Mouse (Mus musculus) monocyte, adult 5-6 weeks (primary cell): ENCODE data around the gene Nipal3. TPM values are rescaled to one million over a fixed set of nuclear protein-coding genes. Genes with fewer than 3 reads are reported as not detected.
A peak's percentile ranks its signal among the peaks of the same experiment; 100 is the strongest.

Experiments used
- ATAC-seq: fragments of 153-309, 156-312 bp; replicated peaks from 2 replicates; pipeline ENCODE4 v1.8.0; 2017; ENCODE audit warnings: mild to moderate bottlenecking; ENCODE audit not compliant: low TSS enrichment, insufficient number of reproducible peaks, severe bottlenecking, poor library complexity, low FRiP score
- total RNA-seq: library from RNA; stranded (forward); fragments of 200-1000, 200-491, 200-594 nt; gene quantifications from 3 replicates; pipeline ENCODE4 v1.2.3, GENCODE M21; 2017

The Nipal3 gene
- 16.7 to 50.4 TPM (median 25.1 TPM) in 3 replicates for total RNA-seq

GRCm38 (mm10) chr4:135494521-135495396 is at the start of gene Nipal3, which contains the start of gene Stpg1:
Gene Nipal3 (minus strand): TSS chr4:135495038.
Gene Stpg1 (plus strand): TSS chr4:135494790.
- peak; percentile 87 for ATAC-seq

- no peak for ATAC-seq
These were observed 49.4 kb upstream of the Nipal3 start for GRCm38 (mm10) chr4:135544284-135544683.

- ATAC-seq = no peak
These were observed 45.2 kb upstream of the Nipal3 start for GRCm38 (mm10) chr4:135540057-135540456.

GRCm38 (mm10) chr4:135539056-135539455 is 44.2 kb upstream of the Nipal3 start:
- ATAC-seq = no peak

GRCm38 (mm10) chr4:135535021-135535420 is 40.2 kb upstream of the Nipal3 start:
- no peak for ATAC-seq

- ATAC-seq = no peak
These were observed 38.2 kb upstream of the Nipal3 start for GRCm38 (mm10) chr4:135533001-135533400.

GRCm38 (mm10) chr4:135531771-135532613 is 37.2 kb upstream of the Nipal3 start:
- no peak for ATAC-seq

- no peak for ATAC-seq
These were observed 36.4 kb upstream of the Nipal3 start for GRCm38 (mm10) chr4:135531236-135531635.

- no peak for ATAC-seq
These were observed 35.4 kb upstream of the Nipal3 start for GRCm38 (mm10) chr4:135530270-135530669.

- no peak for ATAC-seq
These were observed 31.3 kb upstream of the Nipal3 start for GRCm38 (mm10) chr4:135526039-135526710.

- ATAC-seq = no peak
These were observed 30.2 kb upstream of the Nipal3 start for GRCm38 (mm10) chr4:135525057-135525456.

GRCm38 (mm10) chr4:135523939-135524338 is 29.1 kb upstream of the Nipal3 start:
- no peak for ATAC-seq

- no peak for ATAC-seq
These were observed 25.6 kb upstream of the Nipal3 start for GRCm38 (mm10) chr4:135520421-135520820.

- no peak for ATAC-seq
These were observed 23.3 kb upstream of the Nipal3 start for GRCm38 (mm10) chr4:135518135-135518534.

GRCm38 (mm10) chr4:135516351-135517316 is 21.8 kb upstream of the Nipal3 start:
- ATAC-seq = peak; percentile 71; the same call in 1 of the 2 replicates

GRCm38 (mm10) chr4:135514925-135515324 is 20.1 kb upstream of the Nipal3 start:
- ATAC-seq = no peak

GRCm38 (mm10) chr4:135513865-135514264 is 19.0 kb upstream of the Nipal3 start:
- no peak for ATAC-seq

GRCm38 (mm10) chr4:135509515-135509914 is 14.7 kb upstream of the Nipal3 start:
- ATAC-seq = no peak
